Mouse (Mus musculus): ENCODE data around the gene Timm8a2.

DNA sequence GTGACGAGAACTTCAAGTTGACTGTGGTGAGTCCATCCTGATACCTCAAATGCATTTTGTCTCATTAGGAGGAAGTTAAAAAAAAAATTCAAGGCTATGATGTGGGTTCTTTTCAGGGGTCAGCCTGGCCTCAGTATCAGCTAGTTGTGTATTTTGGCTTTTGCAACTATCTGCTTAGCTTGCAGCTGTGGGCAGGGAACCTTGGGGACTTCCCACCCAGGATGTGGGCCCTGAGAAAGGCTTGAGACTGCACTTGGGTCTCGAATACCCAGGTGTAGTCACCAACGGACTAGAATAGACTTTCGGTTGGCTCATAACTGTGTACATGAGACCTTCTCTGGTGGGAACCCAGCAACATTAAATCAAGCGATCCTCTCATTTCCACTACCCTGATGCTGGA, 38.9 kb downstream of the Timm8a2 start:
- no peak for TF ChIP-seq CTCF (IDR thresholded peaks at IDR 0.05; ENCODE audit: low read depth)
- TF ChIP-seq EP300 (IDR thresholded peaks at IDR 0.05; ENCODE audit: low read depth), result no peak

All from liver, embryonic 14.5 days (tissue).